Mouse (Mus musculus) ES-E14 (cell line): ENCODE measurements at regions not wholly inside any gene's neighbourhood (a gene's known extent, or its start where the extent isn't known, plus 50 kb on each side); places are given as distances from the start of the nearest gene placed in this dataset.

Experiments
- DNase-seq: peaks from one replicate; pipeline ENCODE4 v3.0.0-alpha.2; 2013; ENCODE audit warnings: low read depth, low spot score
- H3K27ac ChIP-seq: 2 replicates; pipeline ENCODE4 v1.5.1; 2012; ENCODE audit warnings: low read depth, mild to moderate bottlenecking, low read length, moderate library complexity, mixed read lengths; ENCODE audit not compliant: poor library complexity, insufficient read depth, severe bottlenecking
- H3K36me3 ChIP-seq: 2 replicates; pipeline ENCODE4 v1.6.1; 2012; ENCODE audit warnings: mild to moderate bottlenecking, low read length, moderate library complexity, mixed read lengths; ENCODE audit not compliant: control insufficient read depth, poor library complexity, insufficient read depth, severe bottlenecking
- H3K4me1 ChIP-seq, 2 experiments: fragments of 150-350 bp in 1 of 2; sonication (generic) in 1 of 2; 2 replicates each; pipeline ENCODE4 v1.6.1; 2012; ENCODE audit warnings: low read length in 2 of 2, mild to moderate bottlenecking in 1 of 2, mixed read lengths in 1 of 2; ENCODE audit not compliant: control insufficient read depth in 2 of 2, insufficient read depth in 2 of 2, poor library complexity in 1 of 2
- H3K4me3 ChIP-seq, 2 experiments: fragments of 150-350 bp in 1 of 2; sonication (generic) in 1 of 2; 2 replicates each; pipeline ENCODE4 v1.5.1; 2012; ENCODE audit warnings: low read length in 2 of 2, low read depth in 1 of 2, mild to moderate bottlenecking in 1 of 2, mixed read lengths in 1 of 2; ENCODE audit not compliant: insufficient read depth in 1 of 2, poor library complexity in 1 of 2, severe bottlenecking in 1 of 2
- H3K9ac ChIP-seq: 2 replicates; pipeline ENCODE4 v1.6.1; 2012; ENCODE audit warnings: low read depth, mild to moderate bottlenecking, low read length, mixed read lengths; ENCODE audit not compliant: poor library complexity, insufficient read depth, severe bottlenecking
- H3K9me3 ChIP-seq: fragments of 150-350 bp; sonication (generic); 2 replicates; pipeline ENCODE4 v1.6.1; 2012; ENCODE audit warnings: low read depth, mild to moderate bottlenecking, low read length; ENCODE audit not compliant: control insufficient read depth, insufficient read depth
- CHD2 ChIP-seq: IDR thresholded peaks from 2 replicates; pipeline ENCODE4 v1.6.1; 2014; ENCODE audit warnings: mild to moderate bottlenecking, low read depth, low read length, inconsistent platforms
- HCFC1 ChIP-seq: IDR thresholded peaks from 2 replicates; pipeline ENCODE4 v1.6.1; 2012; ENCODE audit warnings: low read length, inconsistent platforms, borderline replicate concordance; ENCODE audit not compliant: insufficient read depth
- MAFK ChIP-seq: IDR thresholded peaks from 2 replicates; pipeline ENCODE4 v1.6.1; 2014; ENCODE audit warnings: mild to moderate bottlenecking, low read depth, low read length, inconsistent platforms; ENCODE audit not compliant: insufficient read depth
- ZC3H11A ChIP-seq: IDR thresholded peaks from 2 replicates; pipeline ENCODE4 v1.6.1; 2012; ENCODE audit warnings: low read depth, mild to moderate bottlenecking, inconsistent platforms, low read length, borderline replicate concordance
- ZNF384 ChIP-seq: IDR thresholded peaks from 2 replicates; pipeline ENCODE4 v1.6.1; 2012; ENCODE audit warnings: low read depth, low read length, inconsistent platforms
- in situ Hi-C, 2 experiments: fragments of 600-800 bp; cut with MboI; formaldehyde crosslinking; loops; one replicate each; pipeline ENCODE4 v1.15.1; 2025; ENCODE audit warnings: low sequenced_read_pairs in 2 of 2, inconsistent platforms in 1 of 2; ENCODE audit not compliant: unreplicated experiment in 2 of 2

- Histone ChIP-seq H3K4me3 (no peak overlapping the region), H3K9me3 (no peaks in the 10 kb centered on the region), H3K27ac (no peak overlapping the region), H3K36me3 (no peaks in the 10 kb centered on the region), H3K9ac (no peak overlapping the region), H3K4me1 (no peaks in the 10 kb centered on the region; a peak in 1 of 4 replicates)
- TF ChIP-seq HCFC1: no peak
- TF ChIP-seq CHD2: no peak
- TF ChIP-seq MAFK: no peak
- no peak for TF ChIP-seq ZNF384
- no peak for TF ChIP-seq ZC3H11A
- in situ Hi-C loops: loop anchor here in 1 of 2 experiments (25.0 kb wide), 1 partner anchor 929 kb away; the partner anchor contains the start of gene Plxna4
- DNase-seq: no peak
Observed at GRCm38 (mm10) chr6:31658447-31659199, 94.8 kb upstream of the Podxl start.

- in situ Hi-C loops: loop anchor here in 1 of 2 experiments (25.0 kb wide), 1 partner anchor 936 kb away; the partner anchor contains the start of gene Plxna4
- TF ChIP-seq HCFC1 (no peak), CHD2 (no peak), MAFK (no peak), ZC3H11A (no peak)
- Histone ChIP-seq H3K27ac (no peak overlapping the region), H3K36me3 (no peaks in the 10 kb centered on the region), H3K4me3 (no peak overlapping the region), H3K9ac (no peak overlapping the region), H3K4me1 (no peaks in the 10 kb centered on the region), H3K9me3 (no peaks in the 10 kb centered on the region)
- DNase-seq: no peak
Observed at GRCm38 (mm10) chr6:31650791-31651476, 87.2 kb upstream of the Podxl start.

DNA sequence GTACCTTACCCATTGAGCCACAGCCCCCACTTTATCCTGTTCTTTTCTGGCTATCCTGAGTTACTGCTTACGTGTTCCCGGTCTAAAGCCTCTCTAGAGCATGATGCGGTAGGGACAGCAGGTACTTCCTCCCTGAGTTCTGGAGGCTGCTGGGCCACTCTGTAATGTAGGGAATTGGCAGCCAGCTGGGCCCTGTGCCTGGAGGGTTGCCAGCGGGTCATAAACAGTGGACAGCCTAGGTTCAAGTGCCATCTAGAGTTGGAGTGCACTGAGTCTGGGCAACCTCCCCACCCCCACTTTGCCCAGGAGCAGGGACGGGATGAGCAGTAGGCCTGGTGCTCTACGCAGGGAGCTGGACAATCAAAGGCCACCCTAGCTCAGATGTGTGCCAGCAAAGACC lies 81.5 kb upstream of the Podxl start:
- DNase-seq: no peak
- Histone ChIP-seq H3K4me3 (no peak overlapping the region), H3K4me1 (peaks cover 2 to 7% of the 10 kb centered on the region in 2 experiments; a peak in 2 of 4 replicates), H3K9me3 (no peaks in the 10 kb centered on the region), H3K9ac (no peak overlapping the region), H3K27ac (no peak overlapping the region), H3K36me3 (no peaks in the 10 kb centered on the region)
- TF ChIP-seq ZNF384 (no peak), HCFC1 (no peak), CHD2 (no peak), ZC3H11A (no peak), MAFK (no peak)
- in situ Hi-C loops: loop anchor here in 1 of 2 experiments (10.0 kb wide), 1 partner anchor 110 kb away; no protein-coding TSS in a partner anchor

- Histone ChIP-seq H3K9ac (no peak overlapping the region), H3K4me1 (peaks cover 2 to 9% of the 10 kb centered on the region in 2 experiments; a peak in 2 of 4 replicates), H3K9me3 (no peaks in the 10 kb centered on the region), H3K36me3 (no peaks in the 10 kb centered on the region), H3K4me3 (no peak overlapping the region), H3K27ac (no peak overlapping the region)
- in situ Hi-C loops: loop anchor here in 1 of 2 experiments (10.0 kb wide), 1 partner anchor 110 kb away; no protein-coding TSS in a partner anchor
- DNase-seq: no peak
- TF ChIP-seq HCFC1 (no peak), CHD2 (no peak), MAFK (no peak), ZC3H11A (no peak), ZNF384 (no peak)
Observed at GRCm38 (mm10) chr6:31644504-31644903, 80.7 kb upstream of the Podxl start.
